Mouse (Mus musculus): ENCODE measurements around the gene Arhgap1. TPM values are rescaled to one million over a fixed set of nuclear protein-coding genes. Genes with fewer than 3 reads are reported as not detected.

The Arhgap1 gene
- polyA plus RNA-seq, 1 experiment from 2014 or later: 125 TPM

DNA sequence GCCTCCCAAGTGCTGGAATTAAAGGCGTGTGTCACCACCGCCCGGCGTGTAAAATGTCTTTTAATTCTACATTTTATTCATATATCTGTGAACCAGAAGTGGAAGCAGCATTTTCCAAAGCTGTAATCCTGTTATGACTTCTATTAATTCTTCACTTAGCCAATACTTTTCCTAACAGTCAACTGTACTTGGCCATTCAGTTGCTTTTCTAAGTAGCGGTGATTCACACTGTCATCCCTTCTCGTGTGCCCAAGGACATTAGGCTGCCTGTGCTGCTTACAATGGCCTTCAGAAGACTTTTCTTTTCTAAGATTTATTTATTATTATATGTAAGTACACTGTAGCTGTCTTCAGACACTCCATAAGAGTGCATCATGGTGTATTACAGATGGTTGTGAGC, 58.7 kb downstream of the Arhgap1 start:
- no peak overlapping the region for H3K9ac ChIP-seq
- H3K9me3 ChIP-seq (ENCODE audit: low read depth, low read length): no peaks in the 10 kb centered on the region
- DNase-seq (no peak), ATAC-seq (ENCODE audit: insufficient read depth) (no peak)
- H3K4me1 ChIP-seq (ENCODE audit: insufficient read depth): peaks cover 7% of the 10 kb centered on the region; the same call in 1 of the 2 replicates
- TF ChIP-seq CTCF (IDR thresholded peaks at IDR 0.05; ENCODE audit: low read depth): no peak
- no peak overlapping the region for H3K4me3 ChIP-seq (ENCODE audit: low read depth, low read length)
- no peak overlapping the region for H3K4me2 ChIP-seq
- no peaks in the 10 kb centered on the region for H3K27me3 ChIP-seq (ENCODE audit: insufficient read depth, low read length)
- H3K36me3 ChIP-seq (ENCODE audit: insufficient read depth): no peaks in the 10 kb centered on the region
- WGBS: 89% methylated on average over 6 of the region's 6 CpGs
- no peak overlapping the region for H3K27ac ChIP-seq (ENCODE audit: low read depth)

DNA sequence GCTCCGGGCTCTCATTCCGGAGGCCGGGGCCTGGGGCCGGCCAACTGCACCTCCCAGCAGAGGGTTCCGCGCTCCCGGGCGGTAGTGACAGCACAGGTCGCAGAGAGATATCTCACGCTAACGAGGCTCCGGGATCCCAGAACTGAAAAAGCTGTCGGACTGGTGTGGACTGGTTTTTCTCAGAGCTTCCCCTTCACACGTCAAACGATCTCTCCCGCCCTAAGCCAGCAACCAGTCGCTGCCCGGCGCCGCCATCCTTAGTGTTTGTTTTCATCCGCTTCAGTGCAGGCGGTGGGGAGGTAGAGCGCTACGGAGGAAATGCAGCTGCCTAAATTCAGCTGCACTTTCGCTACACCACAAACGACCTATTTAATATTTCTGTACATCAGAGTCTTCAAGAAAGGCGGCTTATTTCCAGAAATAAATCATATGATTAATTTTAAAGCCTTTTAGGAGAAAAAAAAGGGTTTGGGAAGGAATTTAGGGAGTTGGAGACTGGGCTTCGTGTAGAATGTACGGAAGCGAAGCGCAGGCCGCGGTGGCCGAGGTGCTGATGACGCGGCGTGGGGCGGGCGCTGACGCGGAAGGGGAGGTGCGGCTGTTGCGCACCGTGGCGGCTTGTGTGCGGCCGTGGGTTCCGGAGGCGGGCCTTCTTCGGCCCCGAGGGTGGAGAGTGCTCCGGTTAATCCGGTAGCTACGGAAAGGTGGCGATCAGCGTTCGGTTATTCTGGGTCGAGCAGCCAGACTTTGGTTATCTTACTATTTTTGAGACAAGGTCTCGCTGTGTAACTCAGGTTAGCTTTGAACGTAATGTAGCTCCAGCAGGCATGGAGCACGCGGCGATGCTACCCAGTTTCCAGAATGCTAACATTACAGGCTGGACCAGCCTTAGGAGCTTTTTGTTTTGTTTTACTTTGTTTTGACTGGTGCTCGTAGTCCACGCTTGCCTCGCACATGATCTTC, 60.9 kb downstream of the Arhgap1 start, which contains the start of the genes Atg13 and Harbi1:
TSS of gene Atg13 (minus strand) at position 305 of the 963 bp plus-strand sequence.
TSS of gene Harbi1 (plus strand) at position 581 of the 963 bp plus-strand sequence.
- Histone ChIP-seq H3K4me2 (peak within 1 kb of the TSS; percentile 88), H3K27ac (ENCODE audit: low read depth) (peak within 1 kb of the TSS; percentile 88), H3K4me3 (ENCODE audit: low read depth, low read length) (peak within 1 kb of the TSS; percentile 89), H3K36me3 (ENCODE audit: insufficient read depth) (no peaks in the 10 kb centered on the region), H3K9me3 (ENCODE audit: low read depth, low read length) (no peaks in the 10 kb centered on the region), H3K9ac (peak within 1 kb of the TSS; percentile 81), H3K4me1 (ENCODE audit: insufficient read depth) (peaks cover 7% of the 10 kb centered on the region; the same call in 1 of the 2 replicates), H3K27me3 (ENCODE audit: insufficient read depth, low read length) (no peaks in the 10 kb centered on the region)
- peak; percentile 100 for ATAC-seq (ENCODE audit: insufficient read depth)
- WGBS: under 1% methylated on average over 66 of the region's 66 CpGs
- TF ChIP-seq CTCF (IDR thresholded peaks at IDR 0.05; ENCODE audit: low read depth): no peak
- peak; percentile 96 for DNase-seq

DNA sequence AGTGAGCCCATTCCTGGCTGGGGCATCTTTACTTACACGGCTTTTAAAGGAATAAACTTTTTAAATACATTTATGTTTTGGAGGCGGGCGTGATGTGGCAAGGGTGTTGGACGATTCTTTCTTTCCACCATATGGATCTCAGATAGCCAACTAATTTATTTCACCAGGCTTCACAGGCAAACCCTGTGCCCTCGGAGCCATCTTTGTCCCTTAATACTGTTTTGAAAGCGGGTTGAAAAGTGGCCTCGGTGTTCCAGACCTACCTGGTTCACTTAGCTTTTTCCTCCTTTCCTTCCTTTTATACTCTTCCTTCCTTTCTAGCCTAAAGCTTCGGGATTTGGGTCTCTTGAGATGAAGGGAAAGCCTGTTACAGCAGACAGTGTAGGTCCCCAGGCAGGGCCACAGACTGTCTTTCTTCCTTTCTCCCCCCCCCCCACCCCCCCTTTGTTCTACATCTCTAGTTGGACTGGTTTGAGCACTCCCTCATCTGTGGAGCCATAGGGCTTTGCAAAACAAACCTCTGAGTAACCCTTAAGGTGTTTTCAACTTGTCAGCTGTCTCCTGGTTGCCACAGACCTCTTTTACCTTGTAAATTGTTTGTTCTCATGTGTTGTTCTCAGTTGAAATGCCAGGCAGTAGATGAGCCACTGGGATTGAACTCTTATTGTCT, 61.7 kb downstream of the Arhgap1 start:
- ATAC-seq (ENCODE audit: insufficient read depth): no peak
- Histone ChIP-seq H3K9ac (peak overlapping the region; percentile 81), H3K9me3 (ENCODE audit: low read depth, low read length) (no peaks in the 10 kb centered on the region), H3K4me1 (ENCODE audit: insufficient read depth) (peaks cover 7% of the 10 kb centered on the region; the same call in 1 of the 2 replicates), H3K27ac (ENCODE audit: low read depth) (peak overlapping the region; percentile 88), H3K4me2 (peak overlapping the region; percentile 88), H3K36me3 (ENCODE audit: insufficient read depth) (peaks cover 4% of the 10 kb centered on the region; the same call in 1 of the 2 replicates), H3K4me3 (ENCODE audit: low read depth, low read length) (peak overlapping the region; percentile 89), H3K27me3 (ENCODE audit: insufficient read depth, low read length) (no peaks in the 10 kb centered on the region)
- WGBS: 3% methylated on average over 8 of the region's 8 CpGs
- DNase-seq: no peak
- TF ChIP-seq CTCF (IDR thresholded peaks at IDR 0.05; ENCODE audit: low read depth): no peak

DNA sequence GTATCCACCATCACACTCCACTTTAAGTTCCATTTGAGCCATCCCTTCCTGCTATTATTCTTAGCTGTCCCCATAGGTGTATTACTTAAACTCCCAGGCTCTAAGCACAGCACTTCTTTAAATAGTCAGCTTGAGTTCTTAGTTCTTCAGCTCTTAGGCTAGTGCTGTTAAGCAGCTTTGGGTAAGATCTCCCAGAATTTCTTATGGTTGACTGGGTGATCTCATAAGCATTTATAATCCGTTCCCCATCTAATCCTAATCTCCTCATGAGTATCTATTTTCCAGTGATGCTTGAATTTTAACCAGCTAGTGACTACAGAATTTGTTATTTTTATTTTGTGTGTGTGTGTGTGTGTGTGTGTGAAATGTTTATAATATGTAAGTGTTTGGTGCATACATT, 65.3 kb downstream of the Arhgap1 start:
- H3K4me3 ChIP-seq (ENCODE audit: low read depth, low read length): no peak overlapping the region
- no peak overlapping the region for H3K27ac ChIP-seq (ENCODE audit: low read depth)
- DNase-seq (no peak), ATAC-seq (ENCODE audit: insufficient read depth) (no peak)
- peaks cover 10% of the 10 kb centered on the region for H3K36me3 ChIP-seq (ENCODE audit: insufficient read depth)
- H3K27me3 ChIP-seq (ENCODE audit: insufficient read depth, low read length): no peaks in the 10 kb centered on the region
- H3K9ac ChIP-seq: no peak overlapping the region
- peaks cover 5% of the 10 kb centered on the region; the same call in 1 of the 2 replicates for H3K4me1 ChIP-seq (ENCODE audit: insufficient read depth)
- 78% methylated on average over 1 of the region's 1 CpGs for WGBS
- no peak for TF ChIP-seq CTCF (IDR thresholded peaks at IDR 0.05; ENCODE audit: low read depth)
- no peak overlapping the region for H3K4me2 ChIP-seq
- no peaks in the 10 kb centered on the region for H3K9me3 ChIP-seq (ENCODE audit: low read depth, low read length)

DNA sequence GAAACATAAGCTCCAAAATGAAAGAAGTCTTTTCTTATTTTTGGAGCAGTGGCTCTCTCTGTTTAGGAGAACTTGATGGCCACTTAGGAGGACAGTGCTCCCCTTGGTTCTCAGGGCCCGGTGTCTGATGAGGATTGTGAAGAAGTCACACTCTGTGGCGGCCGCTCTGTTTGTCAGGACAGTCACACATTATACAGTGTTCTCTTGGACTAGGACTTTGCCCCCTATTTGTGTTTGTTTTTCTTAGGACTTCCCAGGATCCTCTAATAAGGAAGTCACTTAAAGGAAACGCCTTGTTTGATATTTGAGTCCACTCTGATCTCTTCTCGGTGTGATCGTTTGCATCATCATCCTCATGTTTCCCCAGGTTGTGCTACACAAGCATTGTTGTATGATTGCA, 68.6 kb downstream of the Arhgap1 start:
- peaks cover 19% of the 10 kb centered on the region for H3K36me3 ChIP-seq (ENCODE audit: insufficient read depth)
- no peak overlapping the region for H3K4me3 ChIP-seq (ENCODE audit: low read depth, low read length)
- no peaks in the 10 kb centered on the region for H3K4me1 ChIP-seq (ENCODE audit: insufficient read depth)
- no peak overlapping the region for H3K9ac ChIP-seq
- DNase-seq (no peak), ATAC-seq (ENCODE audit: insufficient read depth) (no peak)
- no peaks in the 10 kb centered on the region for H3K9me3 ChIP-seq (ENCODE audit: low read depth, low read length)
- H3K27me3 ChIP-seq (ENCODE audit: insufficient read depth, low read length): no peaks in the 10 kb centered on the region
- TF ChIP-seq CTCF (IDR thresholded peaks at IDR 0.05; ENCODE audit: low read depth): no peak
- H3K27ac ChIP-seq (ENCODE audit: low read depth): no peak overlapping the region
- H3K4me2 ChIP-seq: no peak overlapping the region
- 78% methylated on average over 6 of the region's 6 CpGs for WGBS

Other genes starting within 250 kb of the Arhgap1 start
- gene 1110051M20Rik, start 205.2 kb upstream of the Arhgap1 start, polyA plus RNA-seq (2014; fragmentation: Nextera tagmentation; extraction: Ambion mirVana): 73.3 and 73.4 TPM in 2 replicates
- 7.6 TPM in 2 replicates for gene Lrp4, start 192.3 kb upstream of the Arhgap1 start, polyA plus RNA-seq (2014; fragmentation: Nextera tagmentation; extraction: Ambion mirVana)
- gene Ckap5, start 123.1 kb upstream of the Arhgap1 start, polyA plus RNA-seq (2014; fragmentation: Nextera tagmentation; extraction: Ambion mirVana): 96.3 and 106 TPM in 2 replicates
- gene F2, start 13.4 kb upstream of the Arhgap1 start, polyA plus RNA-seq (2014; fragmentation: Nextera tagmentation; extraction: Ambion mirVana): 0.09 TPM in 1 of 2 replicates, not detected in the other
- 6.1 and 7.0 TPM in 2 replicates for gene Zfp408, start 69 bp upstream of the Arhgap1 start, polyA plus RNA-seq (2014; fragmentation: Nextera tagmentation; extraction: Ambion mirVana)
- 20.9 and 25.6 TPM in 2 replicates for gene Atg13, start 60.7 kb downstream of the Arhgap1 start, polyA plus RNA-seq (2014; fragmentation: Nextera tagmentation; extraction: Ambion mirVana)
- 15.8 and 16.9 TPM in 2 replicates for gene Harbi1, start 61.0 kb downstream of the Arhgap1 start, polyA plus RNA-seq (2014; fragmentation: Nextera tagmentation; extraction: Ambion mirVana)
- gene Ambra1, start 80.3 kb downstream of the Arhgap1 start, polyA plus RNA-seq (2014; fragmentation: Nextera tagmentation; extraction: Ambion mirVana): 15.7 and 15.9 TPM in 2 replicates